Mouse (Mus musculus) layer of hippocampus, postnatal 36 days (tissue): ENCODE measurements around the gene Olfr885. TPM values are rescaled to one million over a fixed set of nuclear protein-coding genes. Genes with fewer than 3 reads are reported as not detected.

Source experiments
- DNase-seq, 2 experiments: peaks; one replicate each; pipeline ENCODE4 v3.0.0; 2022
- total RNA-seq, 2 experiments: library from RNA; stranded (reverse); gene quantifications; 2 replicates each; pipeline ENCODE4 v1.2.3; 2021

Gene Olfr885
- not detected for total RNA-seq

DNA sequence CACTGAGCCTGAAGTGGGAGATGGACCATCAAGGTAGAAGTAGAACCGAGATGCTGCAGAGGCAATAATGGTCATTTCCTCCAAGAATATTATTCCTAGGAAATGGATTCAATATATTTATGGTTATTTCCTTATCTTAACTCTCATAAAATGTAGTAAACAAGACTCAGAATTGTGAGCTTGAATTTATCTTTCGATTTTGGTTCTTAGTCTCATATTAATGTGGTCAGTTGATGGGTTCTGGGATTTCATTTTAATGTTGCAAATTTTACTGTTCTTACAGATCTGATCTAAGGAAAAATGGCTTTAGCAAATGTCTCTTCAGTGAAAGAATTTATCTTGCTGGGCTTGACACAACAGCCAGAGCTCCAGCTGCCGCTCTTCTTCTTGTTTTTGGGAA, at the start of gene Olfr885:
TSS of gene Olfr885 (plus strand) at position 301 of the 400 bp plus-strand sequence.
- no peak for DNase-seq

DNA sequence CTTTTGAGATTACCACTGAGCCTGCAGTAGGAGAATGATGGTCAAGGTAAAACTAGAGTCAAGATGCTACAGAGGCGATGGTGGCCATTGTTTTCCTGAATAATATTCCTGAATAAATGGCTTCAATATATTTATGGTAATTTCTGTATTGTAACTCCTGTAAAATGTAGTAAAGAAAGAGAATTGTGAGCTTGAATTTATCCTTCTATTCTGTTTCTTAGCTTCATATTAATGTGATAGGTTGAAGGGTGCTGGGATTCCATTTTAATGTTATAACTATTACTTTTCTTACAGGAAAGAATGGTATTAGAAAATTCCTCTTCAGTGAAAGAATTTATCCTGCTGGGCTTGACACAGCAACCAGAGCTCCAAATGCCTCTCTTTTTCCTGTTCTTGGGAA, 35.6 kb upstream of the Olfr885 start, which contains the start of gene Olfr883:
TSS of gene Olfr883 (plus strand) at position 301 of the 400 bp plus-strand sequence.
- DNase-seq, result no peak

DNA sequence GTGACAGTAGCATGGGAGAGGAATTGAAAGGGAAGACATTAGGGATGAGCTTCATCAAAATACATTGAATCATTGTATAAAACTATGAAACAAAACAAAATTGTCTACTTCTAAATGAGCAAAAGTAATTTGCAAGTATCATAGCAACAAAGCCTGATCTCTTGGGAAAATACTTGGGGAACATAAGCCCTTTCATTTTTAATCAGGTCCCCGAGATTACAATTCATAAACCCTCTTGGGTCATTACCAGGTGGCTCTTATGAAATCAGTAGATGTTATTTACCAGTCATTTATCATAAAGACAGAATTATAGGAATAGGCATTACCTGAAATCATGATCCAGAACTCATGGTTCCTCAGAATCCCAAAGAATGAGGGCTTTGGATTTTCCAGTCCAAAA, 14.9 kb upstream of the Olfr885 start, which contains the start of gene Olfr884:
TSS of gene Olfr884 (plus strand) at position 301 of the 400 bp plus-strand sequence.
- DNase-seq, result no peak

DNA sequence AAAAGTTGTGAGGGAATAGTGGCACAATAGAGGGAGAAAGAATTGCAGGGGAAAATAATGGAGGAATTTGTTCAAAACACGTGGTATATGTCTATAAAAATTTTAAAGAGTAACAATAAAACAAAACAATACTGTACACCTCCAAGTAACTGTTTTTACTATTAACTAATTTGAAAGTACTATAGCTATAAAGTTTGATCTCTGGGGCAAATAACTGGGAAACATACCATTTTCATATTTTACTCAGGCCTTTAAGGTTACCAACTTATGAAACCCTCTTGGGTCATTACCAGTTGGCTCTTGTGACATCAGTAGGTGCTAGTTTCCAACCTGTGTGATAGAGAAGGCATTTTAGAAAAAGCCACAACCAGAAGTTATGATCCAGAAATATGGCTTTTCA, 22.6 kb downstream of the Olfr885 start, which contains the start of gene Olfr887:
TSS of gene Olfr887 (plus strand) at position 301 of the 400 bp plus-strand sequence.
- DNase-seq, result no peak

DNA sequence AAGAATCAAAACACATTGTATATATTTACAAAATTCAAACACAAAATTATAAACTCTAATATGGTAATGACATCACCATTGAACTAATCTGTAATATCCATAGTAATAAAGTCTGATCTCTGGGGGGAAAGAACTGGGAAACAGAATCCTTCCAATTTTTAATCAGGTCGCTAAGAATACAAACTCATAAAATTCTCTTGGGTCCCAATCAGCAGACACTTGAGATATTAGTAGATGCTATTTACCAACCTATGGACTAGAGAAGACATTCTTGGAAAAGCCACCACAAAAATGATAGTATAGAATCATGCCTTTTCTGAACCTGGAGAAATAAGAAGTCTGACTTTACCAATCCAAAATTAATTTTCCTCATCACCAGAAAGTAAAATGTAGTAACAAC, 46.7 kb downstream of the Olfr885 start, which contains the start of gene Olfr888:
TSS of gene Olfr888 (plus strand) at position 301 of the 400 bp plus-strand sequence.
- DNase-seq, result no peak

Other genes with a start within 250 kb of the Olfr885 start
- under 1 TPM in 1 of 2 experiments, not detected in 1; 0.43 TPM for gene Olfr877, start 207.1 kb upstream of the Olfr885 start, total RNA-seq
- gene Olfr145, start 164.6 kb upstream of the Olfr885 start, total RNA-seq, result not detected
- gene Olfr878, start 143.5 kb upstream of the Olfr885 start, total RNA-seq, result not detected
- not detected for gene Olfr881, start 69.5 kb upstream of the Olfr885 start, total RNA-seq
- not detected for gene Olfr883, start 35.5 kb upstream of the Olfr885 start, total RNA-seq
- gene Olfr884, start 14.8 kb upstream of the Olfr885 start, total RNA-seq, result not detected
- gene Olfr887, start 22.8 kb downstream of the Olfr885 start, total RNA-seq, result not detected
- not detected for gene Olfr888, start 46.8 kb downstream of the Olfr885 start, total RNA-seq
- not detected for gene Olfr889, start 53.9 kb downstream of the Olfr885 start, total RNA-seq
- gene Olfr890, start 81.2 kb downstream of the Olfr885 start, total RNA-seq, result not detected
- gene Olfr891, start 119.5 kb downstream of the Olfr885 start, total RNA-seq, result not detected
- not detected for gene Olfr893, start 147.0 kb downstream of the Olfr885 start, total RNA-seq
- not detected for gene Olfr894, start 156.7 kb downstream of the Olfr885 start, total RNA-seq
- not detected for gene Olfr143, start 191.5 kb downstream of the Olfr885 start, total RNA-seq
- gene Olfr895, start 206.5 kb downstream of the Olfr885 start, total RNA-seq, result not detected
- not detected for gene Olfr896-ps1, start 229.8 kb downstream of the Olfr885 start, total RNA-seq